Mouse (Mus musculus): Measurements from ENCODE around the gene Catsperg1.

DNA sequence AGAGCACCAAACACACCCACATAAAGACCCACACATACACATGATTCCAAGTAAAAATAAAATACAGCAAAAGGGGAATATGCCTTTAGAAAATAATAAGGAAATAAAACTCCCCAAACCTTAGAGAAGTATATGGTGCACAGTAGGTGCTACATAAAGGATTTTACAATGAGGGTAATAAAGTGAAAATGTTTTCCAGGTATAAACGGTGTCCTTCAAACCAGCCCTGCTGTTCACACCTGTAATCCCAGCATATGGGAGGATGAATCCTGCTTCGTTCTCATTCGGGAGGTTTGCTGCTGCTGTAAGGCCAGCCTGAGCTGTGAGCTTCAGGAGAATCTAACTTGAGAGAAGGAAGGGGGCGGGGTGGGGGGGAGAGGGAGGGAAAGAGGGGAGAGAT lies 79.6 kb downstream of the Catsperg1 start:
- TF ChIP-seq POLR2A (IDR thresholded peaks at IDR 0.05; ENCODE audit: low read depth, low read length) (no peak), ZC3H11A (IDR thresholded peaks at IDR 0.05; ENCODE audit: low read depth, low read length) (no peak), EP300 (IDR thresholded peaks at IDR 0.05; ENCODE audit: low read length) (no peak), CTCF (conservative IDR thresholded peaks at IDR 0.05 in 1 of 2, IDR thresholded peaks at IDR 0.05 in 1 of 2; ENCODE audit: low read depth in 2 of 2, low read length in 2 of 2) (no peak), UBTF (IDR thresholded peaks at IDR 0.05; ENCODE audit: low read depth, low read length) (no peak), CHD1 (IDR thresholded peaks at IDR 0.05; ENCODE audit: low read depth, low read length) (no peak), ETS1 (conservative IDR thresholded peaks at IDR 0.05; ENCODE audit: low read depth, low read length) (no peak), SMC3 (IDR thresholded peaks at IDR 0.05; ENCODE audit: low read depth, low read length) (no peak), IRF4 (IDR thresholded peaks at IDR 0.05; ENCODE audit: low read depth, low read length) (no peak), MYC (IDR thresholded peaks at IDR 0.05; ENCODE audit: low read depth, low read length) (no peak), USF2 (conservative IDR thresholded peaks at IDR 0.05; ENCODE audit: low read depth, low read length) (no peak), ZNF384 (IDR thresholded peaks at IDR 0.05; ENCODE audit: low read depth, low read length) (no peak), CHD2 (IDR thresholded peaks at IDR 0.05; ENCODE audit: low read length) (no peak), ZKSCAN1 (IDR thresholded peaks at IDR 0.05; ENCODE audit: borderline replicate concordance, low read depth, low read length) (no peak)

All from CH12.LX (cell line).